Mouse (Mus musculus): ENCODE measurements at regions not wholly inside any gene's neighbourhood (a gene's known extent, or its start where the extent isn't known, plus 50 kb on each side); places are given as distances from the start of the nearest gene placed in this dataset.

DNA sequence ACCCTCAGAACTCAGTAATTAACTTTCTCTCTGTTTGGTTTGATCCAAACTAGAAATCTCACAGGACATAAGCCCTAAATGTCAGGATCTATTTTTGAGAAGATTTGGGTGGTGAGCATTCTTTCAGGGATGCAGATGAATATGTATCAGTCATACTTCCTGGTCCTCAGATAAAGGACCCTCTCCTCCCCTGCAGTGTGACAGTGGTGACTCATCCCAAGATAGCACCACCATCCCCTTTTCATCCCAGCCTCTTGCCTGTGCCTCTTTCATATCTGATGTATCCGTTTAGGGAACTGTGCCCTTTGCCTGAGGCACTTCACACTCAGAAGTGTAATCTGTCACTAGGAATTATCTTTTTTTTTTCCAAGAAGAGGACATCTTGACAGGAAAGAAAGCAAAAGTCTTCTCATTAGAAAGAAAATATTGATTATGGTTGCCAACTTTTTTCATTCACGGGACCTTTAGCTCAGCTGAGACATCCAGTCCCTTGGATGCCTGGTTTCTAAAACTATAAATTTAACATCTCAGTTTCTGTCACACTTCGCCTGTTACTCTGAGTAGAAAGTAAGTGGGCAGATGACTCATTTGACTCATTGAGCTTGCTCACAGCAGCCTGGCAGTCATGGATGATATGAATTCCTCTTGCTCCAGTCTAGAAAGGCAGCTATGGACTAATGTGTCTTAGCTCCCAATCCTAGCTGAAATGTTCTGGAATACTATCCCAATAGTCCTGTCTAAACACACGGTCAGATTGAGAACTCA is 284.1 kb upstream of the Mctp2 start:
- DNase-seq (ENCODE audit: low read depth, low spot score) = no peak

DNA sequence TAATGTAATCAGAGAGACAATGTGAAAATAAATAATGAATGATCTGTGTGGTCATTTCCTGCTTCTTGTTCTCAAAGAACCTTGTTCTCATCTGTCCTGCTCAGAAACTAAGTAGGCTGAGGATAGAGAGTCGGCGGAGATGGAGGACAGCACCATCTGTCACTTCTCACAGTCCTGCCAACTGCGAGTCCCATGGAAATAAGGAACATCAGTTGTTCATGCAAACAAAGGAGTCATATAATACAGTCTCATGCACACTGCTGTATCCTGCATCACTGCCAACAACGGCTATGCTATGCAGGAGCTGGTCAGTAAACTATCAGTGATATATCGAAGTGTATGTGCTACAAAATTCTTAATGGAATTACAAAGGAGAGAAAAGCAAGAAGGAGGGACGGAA is 285.7 kb upstream of the Mctp2 start:
- DNase-seq (ENCODE audit: low read depth, low spot score) = no peak

DNA sequence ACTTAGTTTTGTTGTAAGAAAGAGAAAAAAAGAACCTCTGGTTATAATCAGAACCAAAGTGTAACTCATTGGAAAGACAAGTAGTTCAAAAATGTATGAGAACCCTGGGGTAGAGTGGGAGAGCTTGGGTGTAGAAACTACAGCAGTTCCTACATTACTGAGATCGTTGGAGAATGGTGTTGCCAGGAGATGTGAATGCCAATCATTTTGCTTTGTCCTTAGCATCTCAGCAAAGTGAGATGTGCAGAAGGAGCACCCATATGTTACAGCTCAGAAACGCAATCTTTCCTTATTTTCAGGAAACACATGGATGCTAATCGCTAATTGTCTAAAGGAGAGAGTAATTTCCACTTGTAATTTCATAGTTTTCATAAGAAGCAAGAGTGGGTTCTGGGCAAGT is 286.2 kb upstream of the Mctp2 start:
- no peak for DNase-seq (ENCODE audit: low read depth, low spot score)

DNA sequence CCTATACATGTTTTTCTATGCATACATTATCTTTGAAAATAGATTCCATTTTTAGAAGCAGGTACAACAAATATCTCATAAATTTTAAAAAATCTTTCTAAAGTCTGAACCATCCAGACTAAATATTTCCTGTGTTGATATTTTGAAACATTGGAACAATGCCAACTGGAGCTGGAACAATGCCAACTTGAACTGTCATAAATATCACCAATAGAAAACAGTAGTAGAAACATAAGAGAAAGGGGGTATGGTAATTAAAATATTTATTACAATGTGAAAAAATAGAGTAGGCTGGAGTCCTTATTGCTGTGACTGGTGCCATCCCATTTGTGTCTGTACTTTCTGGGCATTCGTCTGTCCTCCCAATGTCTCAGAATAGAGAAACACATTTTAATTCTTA is 286.9 kb upstream of the Mctp2 start:
- no peak for DNase-seq (ENCODE audit: low read depth, low spot score)

DNA sequence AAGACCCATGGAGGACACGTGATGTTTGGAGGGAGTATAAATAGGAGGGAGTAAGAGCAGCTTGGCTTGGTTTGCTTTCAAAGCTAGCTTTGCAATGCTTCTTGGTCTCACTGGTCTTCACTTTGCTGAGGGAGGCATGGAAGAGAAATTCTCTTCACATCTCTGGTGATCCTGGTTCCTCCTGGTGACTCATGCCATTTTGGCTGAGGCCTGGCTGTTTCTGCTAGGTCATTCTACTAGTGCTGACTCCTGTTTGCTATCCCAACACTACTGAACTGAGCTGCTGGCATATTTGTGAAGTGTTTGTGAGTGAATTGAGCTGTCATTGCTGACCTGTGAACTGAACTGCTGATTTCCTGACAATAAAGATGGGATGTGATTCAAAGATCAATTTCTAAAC is 288.3 kb upstream of the Mctp2 start:
- DNase-seq (ENCODE audit: low read depth, low spot score) = no peak

DNA sequence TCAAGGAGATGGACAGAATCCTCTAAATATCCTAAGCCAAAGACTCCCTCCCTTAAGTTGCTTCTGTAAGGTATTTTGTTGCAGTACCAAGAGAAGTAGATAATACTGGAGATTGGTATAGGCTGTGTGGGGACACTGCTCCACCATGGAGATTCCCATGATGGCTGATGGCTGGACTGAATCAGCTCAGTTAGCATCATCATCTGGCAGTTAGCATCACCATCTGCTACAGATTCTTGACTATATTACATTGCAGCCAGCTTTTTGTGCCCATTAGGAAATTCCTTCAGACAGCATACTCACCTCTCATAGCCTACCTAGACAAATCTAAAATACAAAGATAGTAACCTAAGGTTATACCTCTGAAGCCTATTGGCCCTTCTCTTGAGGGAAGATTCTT is 290.6 kb upstream of the Mctp2 start:
- DNase-seq (ENCODE audit: low read depth, low spot score) = no peak

DNA sequence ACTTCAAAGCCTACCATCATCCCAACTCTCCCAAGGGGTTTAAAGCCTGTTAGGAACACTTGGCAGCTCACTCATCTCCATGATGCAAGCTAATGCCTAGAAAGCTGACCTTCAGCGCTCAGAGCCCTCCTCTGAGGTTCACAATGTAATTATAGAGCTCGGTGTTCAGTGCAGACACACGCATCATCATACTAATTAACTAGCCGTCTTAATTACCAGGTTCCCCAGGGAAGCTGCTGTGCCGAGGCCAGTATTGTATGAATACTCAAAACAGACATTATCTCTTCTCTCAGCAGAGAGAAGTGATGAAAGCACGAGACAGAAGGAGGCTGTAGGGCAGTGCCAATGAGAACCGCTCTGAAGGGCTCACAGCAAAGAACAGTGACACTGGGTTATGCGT is 295.5 kb upstream of the Mctp2 start:
- DNase-seq (ENCODE audit: low read depth, low spot score) = peak; percentile 6

DNA sequence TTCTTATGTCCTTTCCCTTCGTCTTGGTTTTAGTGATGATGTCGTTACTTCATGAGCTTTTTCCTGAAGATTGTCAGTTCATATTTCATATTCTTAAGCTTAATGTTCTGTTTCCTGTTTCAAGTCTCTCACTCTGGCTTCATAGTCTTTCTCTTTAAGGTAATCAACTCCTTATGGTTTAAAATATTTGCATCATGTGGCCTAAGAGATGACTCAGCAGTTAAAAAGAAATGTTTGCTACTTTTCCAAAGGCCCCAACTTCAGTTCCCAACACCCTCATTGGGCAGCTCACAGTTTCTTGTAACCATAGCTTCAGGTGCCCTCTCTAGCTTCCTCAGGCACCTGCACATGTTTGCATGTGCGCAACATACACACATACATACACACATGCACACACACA is 303.4 kb upstream of the Mctp2 start:
- DNase-seq (ENCODE audit: low read depth, low spot score) = no peak

DNA sequence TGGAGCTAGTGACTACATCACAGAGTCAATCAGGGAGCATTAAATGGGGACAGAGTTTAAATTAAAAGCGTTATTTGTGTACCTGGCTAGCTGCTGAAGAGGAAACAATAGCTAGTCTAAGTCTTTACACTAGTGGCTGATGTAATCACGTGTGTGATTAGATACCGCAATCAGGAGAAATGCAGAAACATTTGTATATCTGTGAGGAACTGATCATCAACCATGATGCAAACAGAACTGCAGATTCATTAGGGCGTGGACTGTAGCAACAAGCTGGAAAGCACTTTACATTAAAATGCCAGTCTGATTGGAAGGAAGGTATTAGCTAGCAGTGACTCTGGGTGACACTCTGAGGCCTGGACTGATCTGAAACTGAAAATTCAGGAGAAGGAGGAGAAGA is 308.8 kb upstream of the Mctp2 start:
- DNase-seq (ENCODE audit: low read depth, low spot score) = no peak

DNA sequence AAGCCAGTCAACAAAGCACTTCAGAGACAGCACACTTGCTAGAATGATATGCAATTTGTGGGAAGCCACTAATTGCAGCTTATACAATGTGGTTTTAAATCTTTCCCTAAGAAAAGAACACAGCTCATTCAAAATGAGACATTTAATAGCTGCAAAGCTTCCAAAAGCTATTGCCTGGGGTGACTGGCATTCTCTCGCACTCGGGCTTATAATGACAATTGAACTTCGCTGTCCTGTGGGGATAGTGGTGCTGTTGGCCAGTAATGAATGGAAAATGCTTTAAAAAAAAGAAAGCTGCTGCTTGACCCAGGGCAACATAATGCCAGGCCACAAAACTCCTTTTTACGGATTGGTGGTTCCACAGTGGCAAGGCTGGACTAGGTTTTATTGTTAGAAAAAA is 321.0 kb upstream of the Mctp2 start:
- DNase-seq (ENCODE audit: low read depth, low spot score) = peak; percentile 6

DNA sequence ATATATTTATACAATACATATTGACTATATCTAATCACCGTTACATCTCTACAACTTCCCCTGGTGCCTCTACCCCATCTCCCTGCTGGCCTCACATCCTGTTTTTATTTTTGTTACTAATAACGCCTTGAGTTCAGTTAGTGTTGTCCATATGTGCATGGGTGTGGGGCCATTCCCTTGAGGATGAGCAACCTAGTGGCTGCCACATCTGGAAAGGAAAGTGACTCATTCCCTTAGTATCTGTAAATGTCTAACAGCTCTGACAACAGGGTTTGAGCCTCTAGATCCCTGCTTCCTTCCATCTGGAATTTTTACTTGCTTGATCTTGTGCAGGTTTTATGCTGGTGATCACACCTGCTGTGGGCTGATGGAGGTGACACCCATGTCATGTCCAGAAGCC is 333.2 kb upstream of the Mctp2 start:
- no peak for DNase-seq (ENCODE audit: low read depth, low spot score)

DNA sequence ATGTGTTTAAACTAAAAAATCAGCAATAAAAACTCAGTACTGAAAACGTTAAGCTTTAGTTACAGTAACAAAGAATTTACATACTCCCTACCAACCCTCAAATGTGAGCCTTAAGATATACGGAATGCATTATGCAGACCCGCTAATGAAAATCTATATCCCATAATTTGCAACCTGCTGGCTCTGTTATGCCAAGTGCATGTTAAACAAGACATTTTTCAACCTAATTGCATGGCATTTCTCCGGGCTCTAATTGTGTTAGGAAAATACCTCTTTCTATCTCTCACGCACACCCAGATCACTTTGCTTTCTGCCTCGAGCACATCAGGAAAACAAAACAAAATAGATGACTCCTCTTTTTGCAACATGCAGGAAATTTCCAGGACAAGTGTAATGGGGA is 368.6 kb upstream of the Mctp2 start:
- DNase-seq (ENCODE audit: low read depth, low spot score) = no peak

DNA sequence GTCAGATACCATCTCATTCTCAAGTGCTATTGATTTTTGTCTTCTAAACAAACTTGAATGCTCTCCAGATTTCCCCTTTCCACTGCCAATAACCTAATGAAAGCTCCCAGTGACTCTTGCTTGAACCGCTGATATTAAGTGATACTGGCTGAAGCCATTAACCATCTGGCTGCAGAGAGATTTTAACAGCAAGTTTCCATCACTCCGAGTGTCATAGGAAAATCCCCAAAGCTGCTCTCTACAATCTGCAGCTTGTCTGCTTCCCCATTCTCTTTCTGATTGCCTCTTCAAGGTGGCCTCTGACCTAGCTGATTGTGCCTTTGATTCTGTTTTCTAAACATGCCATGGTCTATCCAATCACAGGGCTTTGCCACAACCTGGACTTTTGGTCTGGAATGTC is 379.4 kb upstream of the Mctp2 start:
- no peak for DNase-seq (ENCODE audit: low read depth, low spot score)

DNA sequence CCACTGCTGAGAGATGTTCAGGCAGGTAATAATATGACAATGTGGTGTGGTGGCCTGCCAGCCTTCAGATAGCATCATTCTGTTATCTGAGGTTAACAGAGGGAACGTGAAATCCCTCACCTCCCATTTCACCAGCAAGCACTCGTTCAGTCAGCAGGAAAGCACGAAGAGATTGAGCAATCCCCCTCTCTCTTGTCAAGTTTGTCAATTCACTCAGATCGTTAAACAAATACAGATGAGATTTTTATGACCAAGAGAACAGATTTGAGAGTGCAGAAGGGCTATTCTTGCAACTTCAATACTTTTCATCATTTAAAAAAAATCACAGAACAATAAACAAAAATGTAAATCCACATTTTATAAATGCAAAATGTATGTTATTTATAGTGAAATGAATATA is 380.9 kb upstream of the Mctp2 start:
- DNase-seq (ENCODE audit: low read depth, low spot score) = no peak

DNA sequence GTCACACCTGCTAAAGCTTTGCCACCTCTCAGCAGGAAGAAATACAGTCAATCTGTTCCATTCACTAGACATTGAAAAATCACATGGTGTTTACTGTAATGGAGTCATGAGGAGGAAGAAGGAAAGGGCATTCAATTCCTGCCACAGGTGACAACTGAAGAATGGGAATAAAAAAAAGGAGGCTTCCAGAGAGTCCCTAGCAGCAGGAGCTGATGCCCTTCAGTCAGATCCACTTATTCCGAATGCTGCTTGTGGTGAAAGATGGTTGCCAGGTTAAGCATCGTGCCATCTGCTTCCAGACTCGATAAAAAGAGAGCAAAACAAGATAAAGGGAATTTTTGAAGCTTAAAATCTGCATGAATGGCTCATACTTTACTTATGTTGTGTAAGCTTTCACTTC is 385.0 kb upstream of the Mctp2 start:
- no peak for DNase-seq (ENCODE audit: low read depth, low spot score)

DNA sequence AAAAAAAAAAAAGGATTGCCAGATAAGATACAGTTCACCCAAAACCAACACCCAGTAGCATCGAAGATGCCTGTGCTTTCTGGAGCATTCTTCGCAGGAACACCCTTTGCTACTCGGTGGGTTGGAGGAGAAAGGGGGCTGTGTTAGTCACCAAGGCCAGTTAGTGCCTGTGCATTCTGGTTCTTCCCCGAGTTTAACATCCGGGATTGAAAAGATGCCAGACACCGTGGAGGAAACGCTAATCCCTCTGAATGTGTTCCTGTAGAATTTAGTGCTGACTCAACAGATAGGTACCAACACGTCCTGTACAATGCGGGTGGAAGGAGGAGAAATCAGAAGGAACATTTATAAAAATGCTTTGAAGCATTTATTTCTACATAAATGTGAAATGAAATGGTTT is 385.5 kb upstream of the Mctp2 start:
- DNase-seq (ENCODE audit: low read depth, low spot score) = no peak

DNA sequence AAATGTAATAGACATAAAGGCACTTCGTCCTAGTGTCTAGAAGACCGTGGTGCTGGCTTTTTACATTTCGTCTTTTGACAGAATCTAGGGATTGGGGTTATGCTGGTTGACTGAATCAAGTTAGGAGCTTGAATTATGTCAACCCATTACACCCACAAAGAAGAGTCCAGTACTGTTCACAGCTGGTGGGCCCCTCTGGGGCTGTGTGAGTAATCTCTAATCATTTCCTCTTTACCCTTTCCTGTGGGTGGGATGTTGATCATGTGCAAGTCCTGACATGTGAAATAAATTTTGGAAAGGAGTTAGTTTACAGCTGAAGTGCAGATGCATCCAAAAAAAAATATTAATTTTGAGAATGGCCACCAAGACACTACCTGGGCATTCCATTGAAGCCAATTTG is 390.3 kb upstream of the Mctp2 start:
- DNase-seq (ENCODE audit: low read depth, low spot score) = no peak

DNA sequence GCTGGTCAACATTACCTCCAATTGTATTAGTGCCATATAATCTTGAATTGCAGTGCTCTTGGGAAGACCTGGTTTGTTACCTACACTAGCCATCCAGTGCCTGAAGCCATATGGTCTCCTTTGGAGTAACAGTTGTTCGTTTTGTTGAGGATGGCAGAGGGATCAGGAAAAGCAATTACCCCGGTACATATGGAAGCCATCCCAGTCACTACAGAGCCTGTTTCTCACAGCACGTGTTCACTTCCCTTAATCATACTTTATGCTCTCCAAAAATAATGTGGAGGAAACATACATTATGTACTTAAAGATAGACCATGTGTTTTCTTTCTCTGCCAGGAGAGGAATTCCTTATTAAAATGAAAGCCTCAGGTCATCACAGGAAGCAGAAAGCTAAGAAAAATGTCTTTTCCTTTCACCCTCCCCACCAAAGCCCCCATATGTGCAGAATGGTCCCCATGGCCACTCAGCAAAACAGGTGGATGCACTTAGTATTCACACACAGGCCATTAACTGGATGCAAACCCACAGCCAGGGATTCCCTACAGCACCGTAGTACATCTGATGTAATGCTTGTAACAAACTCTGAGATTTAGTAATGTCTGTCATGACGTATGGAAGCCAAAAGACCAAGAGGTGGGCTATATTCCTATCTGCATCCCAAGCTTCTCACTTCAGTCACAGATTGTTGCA is 397.4 kb upstream of the Mctp2 start:
- DNase-seq (ENCODE audit: low read depth, low spot score) = peak; percentile 45

DNA sequence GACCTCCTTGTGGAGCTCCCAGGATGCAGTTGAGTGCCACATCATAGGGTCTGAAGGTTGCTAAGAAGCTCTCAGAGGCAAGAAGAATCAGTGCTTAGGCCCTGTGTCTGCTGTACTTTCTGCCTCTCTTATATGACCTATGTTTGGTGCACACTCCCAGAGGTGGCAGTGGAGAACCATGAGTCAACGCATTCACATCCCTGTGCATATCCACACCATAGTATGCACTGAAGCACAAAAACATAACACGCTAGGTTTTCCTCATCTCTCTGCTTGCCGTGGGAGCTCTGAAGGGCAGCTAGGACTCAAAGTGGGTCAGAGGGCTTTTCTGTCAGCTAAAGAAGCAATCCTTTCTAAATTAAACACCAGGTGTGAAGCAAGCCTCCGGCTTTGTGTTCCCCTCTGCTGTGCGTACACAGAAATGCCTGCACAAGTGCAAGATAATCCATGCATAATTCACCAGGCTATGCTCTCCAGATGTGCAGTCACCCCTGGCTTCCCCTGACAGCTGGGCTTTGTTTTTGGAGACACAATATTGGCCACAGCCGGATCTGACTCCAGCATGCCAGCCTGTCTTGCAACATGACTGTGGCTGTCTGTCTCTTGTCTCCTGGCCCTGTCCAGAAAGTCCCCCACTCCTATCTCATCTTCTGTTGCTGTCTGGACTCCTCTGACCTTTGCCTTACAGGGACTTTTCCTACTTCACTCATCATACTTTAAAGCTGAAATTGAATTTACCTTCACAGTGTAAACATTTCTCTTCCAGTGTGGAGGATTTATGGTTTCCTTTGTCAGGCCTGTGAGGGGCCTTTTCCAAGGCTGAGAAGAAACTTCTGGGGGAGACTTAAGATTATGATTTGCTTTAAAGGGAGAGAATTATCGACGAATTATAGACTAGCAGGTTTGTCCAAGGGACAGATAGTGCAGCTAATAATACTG is 405.1 kb upstream of the Mctp2 start:
- peak; percentile 73 for DNase-seq (ENCODE audit: low read depth, low spot score)

DNA sequence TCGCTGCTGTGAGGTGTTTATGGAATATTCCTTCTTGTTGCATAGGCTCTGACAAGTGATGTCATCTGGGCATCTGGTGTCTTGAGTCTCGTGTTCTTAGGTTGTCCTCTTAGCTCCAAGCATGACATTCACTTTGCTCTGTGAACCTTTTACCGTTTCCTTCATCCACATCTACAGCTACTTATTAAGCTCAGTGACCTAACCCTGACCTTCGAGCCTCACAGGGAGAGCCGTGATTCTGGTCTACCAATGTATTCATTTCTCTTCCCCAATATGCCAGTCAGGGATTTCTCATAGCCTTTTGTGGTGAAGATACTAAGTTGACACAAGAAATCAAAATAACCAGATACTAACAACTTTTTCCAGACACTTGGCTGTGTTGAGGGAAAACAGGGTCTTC is 409.0 kb upstream of the Mctp2 start:
- no peak for DNase-seq (ENCODE audit: low read depth, low spot score)

DNA sequence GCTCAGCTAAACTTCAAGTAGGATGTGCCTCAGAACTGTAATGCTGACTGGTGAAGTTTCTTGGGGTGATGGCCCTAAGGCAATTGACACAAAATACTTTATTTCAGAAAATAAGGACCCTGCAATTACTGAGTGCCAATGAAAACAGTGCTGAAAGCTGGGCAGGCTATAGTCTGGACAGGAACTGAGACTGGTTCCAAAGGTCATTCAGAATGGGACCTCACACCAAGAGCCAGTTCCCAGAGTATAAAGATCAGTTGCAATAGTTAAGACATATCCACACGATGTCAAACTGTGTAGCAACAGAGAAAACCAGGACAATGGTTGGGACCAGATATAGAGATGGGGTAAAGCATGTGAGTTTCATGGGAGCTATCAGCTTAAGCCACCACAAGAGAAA is 409.6 kb upstream of the Mctp2 start:
- DNase-seq (ENCODE audit: low read depth, low spot score) = no peak

DNA sequence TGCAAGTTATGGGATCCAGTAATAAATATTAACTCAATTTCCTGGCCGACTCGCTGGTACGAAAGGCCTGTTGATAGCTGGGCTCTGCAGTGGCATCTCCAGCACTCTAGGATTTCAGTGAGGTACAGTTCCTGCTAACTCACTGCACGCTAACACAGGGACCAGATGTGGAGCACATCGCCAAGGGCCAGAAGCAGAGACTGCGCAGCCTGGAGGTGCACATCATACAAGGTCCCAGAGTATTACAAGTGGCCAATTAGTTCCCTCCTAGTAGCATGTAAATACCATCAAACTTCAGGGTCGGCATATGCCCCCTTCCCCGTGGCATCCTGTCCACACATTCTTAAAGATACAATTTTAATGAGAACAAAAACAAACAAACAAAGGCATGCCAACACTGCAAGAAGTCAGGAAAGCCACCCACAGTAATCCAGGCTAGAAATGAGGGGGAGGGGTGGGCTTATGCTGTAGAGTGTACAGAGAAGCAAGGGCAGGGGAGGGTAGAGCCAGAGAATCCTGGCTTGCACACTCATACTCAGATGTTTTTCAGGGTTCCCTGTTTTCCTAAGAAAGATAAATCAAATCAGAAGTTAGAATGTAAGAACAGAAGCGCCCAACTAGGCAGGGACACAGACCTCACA is 419.9 kb upstream of the Mctp2 start:
- peak; percentile 51 for DNase-seq (ENCODE audit: low read depth, low spot score)

Measured in mesoderm, embryonic 11.5 days (tissue).